Mouse (Mus musculus): ENCODE measurements around the gene Pifo. TPM values are rescaled to one million over a fixed set of nuclear protein-coding genes. Genes with fewer than 3 reads are reported as not detected.

Pifo gene
- polyA plus RNA-seq, 1 experiment from 2014 or later = 4.0 TPM

Other genes with a start within 250 kb of the Pifo start
- gene Rap1a, start 213.3 kb downstream of the Pifo start, polyA plus RNA-seq (2015; fragmentation: Nextera tagmentation; extraction: Ambion mirVana) = 73.2 and 84.7 TPM in 2 replicates
- 0.12 and 0.14 TPM in 2 replicates for gene Adora3, start 143.8 kb downstream of the Pifo start, polyA plus RNA-seq (2015; fragmentation: Nextera tagmentation; extraction: Ambion mirVana)
- gene Tmigd3, start 143.7 kb downstream of the Pifo start, polyA plus RNA-seq (2015; fragmentation: Nextera tagmentation; extraction: Ambion mirVana) = not detected in 2 replicates
- 0.21 and 0.28 TPM in 2 replicates for gene I830077J02Rik, start 82.0 kb downstream of the Pifo start, polyA plus RNA-seq (2015; fragmentation: Nextera tagmentation; extraction: Ambion mirVana)
- gene Wdr77, start 55.3 kb downstream of the Pifo start, polyA plus RNA-seq (2015; fragmentation: Nextera tagmentation; extraction: Ambion mirVana) = 113 and 122 TPM in 2 replicates
- 528 and 564 TPM in 2 replicates for gene Atp5f1, start 54.5 kb downstream of the Pifo start, polyA plus RNA-seq (2015; fragmentation: Nextera tagmentation; extraction: Ambion mirVana)
- gene Ovgp1, start 40.9 kb downstream of the Pifo start, polyA plus RNA-seq (2015; fragmentation: Nextera tagmentation; extraction: Ambion mirVana) = 3.0 and 3.6 TPM in 2 replicates
- gene Chil5, start 18.2 kb upstream of the Pifo start, polyA plus RNA-seq (2015; fragmentation: Nextera tagmentation; extraction: Ambion mirVana) = not detected in 2 replicates
- 0.28 and 0.68 TPM in 2 replicates for gene Chia1, start 98.6 kb upstream of the Pifo start, polyA plus RNA-seq (2015; fragmentation: Nextera tagmentation; extraction: Ambion mirVana)
- not detected in 2 replicates for gene Chil3, start 152.9 kb upstream of the Pifo start, polyA plus RNA-seq (2015; fragmentation: Nextera tagmentation; extraction: Ambion mirVana)
- not detected in 2 replicates for gene Chil4, start 204.9 kb upstream of the Pifo start, polyA plus RNA-seq (2015; fragmentation: Nextera tagmentation; extraction: Ambion mirVana)